ENCODE assay signal across 9 mouse cellular contexts in the genomic region with DNA sequence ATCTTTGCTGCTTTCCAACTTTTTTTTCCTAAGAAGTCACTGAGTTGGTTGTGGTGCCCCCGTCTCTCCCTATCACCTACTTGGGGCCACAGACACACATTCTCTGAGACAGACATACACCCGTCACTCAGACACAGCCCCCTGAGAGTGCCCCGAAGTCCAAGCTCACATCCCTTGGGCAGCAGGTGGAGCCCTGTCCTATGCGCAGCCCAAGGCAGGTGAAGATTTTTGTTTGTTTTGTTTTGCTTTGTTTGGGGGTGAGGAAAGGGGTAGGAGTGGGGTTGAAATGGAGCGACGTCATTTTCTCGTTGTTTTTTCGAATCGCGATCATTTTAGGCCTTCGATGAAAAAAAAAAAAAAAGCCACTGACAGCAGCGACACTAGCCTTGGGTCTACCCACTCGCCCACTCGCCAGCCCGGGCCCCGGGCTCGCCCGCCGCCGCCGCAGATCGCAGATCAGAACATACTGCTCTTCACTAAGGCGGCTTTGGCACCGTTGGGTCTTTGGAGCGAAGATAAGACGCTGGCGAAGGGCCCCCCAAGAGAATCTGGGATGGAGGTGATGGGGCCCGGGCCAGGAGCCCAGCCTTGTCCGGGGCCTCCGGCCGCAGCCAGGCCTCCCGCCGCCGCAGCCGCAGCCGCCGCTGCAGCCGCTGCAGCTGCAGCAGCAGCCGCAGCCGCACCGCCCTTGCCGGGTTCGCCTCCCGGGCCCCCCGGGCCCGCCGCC. TPM values are rescaled to one million over a fixed set of nuclear protein-coding genes. Genes with fewer than 3 reads are reported as not detected.
DNase-seq lines count a peak whose midpoint lies in the region; ATAC-seq and TF ChIP-seq lines count a peak whose summit lies in the region.
"Had no signal": no experiment of that assay in that cellular context is flagged by ENCODE, and none has a peak within 500 bp of the region (broad histone marks: within the 10 kb centered on the region; RNA-seq: fewer than 3 reads in every experiment).

No protein-coding gene starts in this region.

- H3K4me1 ChIP-seq in kidney, embryonic 14.5 days (ENCODE audit: control insufficient read depth, insufficient read depth, low read length), result peaks cover 5% of the 10 kb centered on the region; the same call in 1 of the 2 replicates
- peaks cover 3% of the 10 kb centered on the region; the same call in 1 of the 2 replicates for H3K4me1 ChIP-seq in liver, postnatal 0 days (ENCODE audit: insufficient read depth)

- ATAC-seq in kidney, embryonic 14.5 days (ENCODE audit: low FRiP score, low TSS enrichment), result peak; percentile 39; the same call in 1 of the 2 replicates
- ATAC-seq in liver, postnatal 0 days, result no peak

- H3K4me3 ChIP-seq in kidney, embryonic 14.5 days (ENCODE audit: low read length), result peak overlapping the region; percentile 35
- peak overlapping the region; percentile 39; the same call in 1 of the 2 replicates for H3K4me3 ChIP-seq in liver, postnatal 0 days (ENCODE audit: low read depth, low read length)

- no peaks in the 10 kb centered on the region for H3K36me3 ChIP-seq in kidney, embryonic 14.5 days (ENCODE audit: control insufficient read depth, insufficient read depth, low read length)
- H3K36me3 ChIP-seq in liver, postnatal 0 days (replicated peaks; ENCODE audit: insufficient read depth, low read length), result no peaks in the 10 kb centered on the region

- DNase-seq in kidney, adult 11 months, result no peak
- peak; percentile 58 for DNase-seq in embryo, embryonic 11 days
- peak; percentile 5 to 8 for DNase-seq in heart, postnatal 14 days
- DNase-seq in liver, postnatal 0 days, result no peak
- no peak for DNase-seq in thymus, adult 18-20 months
- DNase-seq in layer of hippocampus, adult 9-11 months, result no peak
- no peak for DNase-seq in left cerebral cortex, adult 11 months (ENCODE audit: low spot score)

- peak overlapping the region; percentile 40 for H3K4me2 ChIP-seq in kidney, embryonic 14.5 days (replicated peaks; ENCODE audit: low read depth, low read length)
- H3K4me2 ChIP-seq in liver, postnatal 0 days (ENCODE audit: low read depth, low read length), result peak overlapping the region; percentile 63

- no peak for TF ChIP-seq CTCF in liver, postnatal 0 days (IDR thresholded peaks at IDR 0.05; ENCODE audit: low read depth)

- H3K9ac ChIP-seq in kidney, embryonic 14.5 days (ENCODE audit: low read depth, low read length), result 0 out of 2 replicates have a peak overlapping the region, but pooled peaks have one; percentile 18
- no peak overlapping the region for H3K9ac ChIP-seq in liver, postnatal 0 days (replicated peaks)

- intact Hi-C loops in heart, postnatal 14 days (cut with DNase I), result no loop called here

- H3K27me3 ChIP-seq in kidney, embryonic 14.5 days (ENCODE audit: control insufficient read depth, insufficient read depth, low read length), result peaks cover 89% of the 10 kb centered on the region
- H3K27me3 ChIP-seq in liver, postnatal 0 days (ENCODE audit: insufficient read depth, low read length), result peaks cover 91% of the 10 kb centered on the region

- no peak overlapping the region for H3K27ac ChIP-seq in kidney, embryonic 14.5 days (ENCODE audit: low read depth, low read length)
- H3K27ac ChIP-seq in liver, postnatal 0 days (ENCODE audit: low read depth), result no peak overlapping the region

- TF ChIP-seq EP300 in liver, postnatal 0 days (IDR thresholded peaks at IDR 0.05; ENCODE audit: low read depth), result no peak

- WGBS in kidney, embryonic 14.5 days, result under 1% methylated on average over 47 of the region's 47 CpGs
- under 1% methylated on average over 43 of the region's 47 CpGs for WGBS in liver, postnatal 0 days (ENCODE audit: insufficient replicate concordance)

- H3K9me3 ChIP-seq in kidney, embryonic 14.5 days (ENCODE audit: control insufficient read depth, low read length), result no peaks in the 10 kb centered on the region
- no peaks in the 10 kb centered on the region for H3K9me3 ChIP-seq in liver, postnatal 0 days (ENCODE audit: low read length)

RNA-seq across cellular contexts. Expression of gene Phox2b, which starts 3.3 kb away (rescaled TPM):
- polyA plus RNA-seq in kidney, embryonic 14.5 days (2014; fragmentation: Nextera tagmentation; extraction: Ambion mirVana), result not detected in 2 replicates
- not detected for total RNA-seq in heart, postnatal 14 days (2021)
- polyA plus RNA-seq in liver, postnatal 0 days (2015; fragmentation: Nextera tagmentation; extraction: Ambion mirVana), result not detected in 2 replicates
- polyA plus RNA-seq: spleen, adult 2 months had no signal

Comparison
In these comparisons a context has a peak if more than half of its experiments do, and no peak if none do; other contexts are left out.
1. DNase-seq: peak in embryo, embryonic 11 days (single experiment) and heart, postnatal 14 days (2 of 2); none in kidney, adult 11 months (single experiment), liver, postnatal 0 days (single experiment), thymus, adult 18-20 months (0 of 2), layer of hippocampus, adult 9-11 months (single experiment) and left cerebral cortex, adult 11 months (single experiment).